Mouse (Mus musculus) forebrain, embryonic 16.5 days (tissue): ENCODE measurements around the gene Snrpd3. TPM values are rescaled to one million over a fixed set of nuclear protein-coding genes. Genes with fewer than 3 reads are reported as not detected.
A peak's percentile ranks its signal among the peaks of the same experiment; 100 is the strongest.

Source experiments
- ATAC-seq: fragments of 200-750 bp; cut with Nextera tagmentation; 2 replicates; pipeline ENCODE4 v1.8.0; 2017; ENCODE audit warnings: mild to moderate bottlenecking, moderate library complexity
- H3K27ac ChIP-seq: fragments of 300-500 bp; sonication (generic); 2 replicates; pipeline ENCODE4 v1.5.1; 2014; ENCODE audit warnings: low read length, control low read depth
- H3K27me3 ChIP-seq: fragments of 300-500 bp; sonication (generic); replicated peaks from 2 replicates; pipeline ENCODE4 v1.6.1; 2014; ENCODE audit warnings: low read length; ENCODE audit not compliant: control insufficient read depth, insufficient read depth
- H3K36me3 ChIP-seq: fragments of 300-500 bp; sonication (generic); 2 replicates; pipeline ENCODE4 v1.6.1; 2014; ENCODE audit not compliant: control insufficient read depth, insufficient read depth
- H3K4me1 ChIP-seq: fragments of 300-500 bp; sonication (generic); replicated peaks from 2 replicates; pipeline ENCODE4 v1.6.1; 2014; ENCODE audit warnings: low read length; ENCODE audit not compliant: control insufficient read depth, insufficient read depth
- H3K4me2 ChIP-seq: fragments of 300-500 bp; sonication (generic); 2 replicates; pipeline ENCODE4 v1.6.1; 2014; ENCODE audit warnings: mild to moderate bottlenecking, low read length, control low read depth
- H3K4me3 ChIP-seq: fragments of 300-500 bp; sonication (generic); replicated peaks from 2 replicates; pipeline ENCODE4 v1.5.1; 2014; ENCODE audit warnings: mild to moderate bottlenecking, low read length, control low read depth
- H3K9ac ChIP-seq: fragments of 300-500 bp; sonication (generic); replicated peaks from 2 replicates; pipeline ENCODE4 v1.6.1; 2014; ENCODE audit warnings: low read depth, low read length, control low read depth
- H3K9me3 ChIP-seq: fragments of 300-500 bp; sonication (generic); 2 replicates; pipeline ENCODE4 v1.6.1; 2016; ENCODE audit warnings: low read length; ENCODE audit not compliant: control insufficient read depth
- WGBS: fragments of 180-500 bp; shearing (Covaris S2); extraction: QIAGEN DNeasy Blood & Tissue Kit; methylation state at CpG from one replicate; pipeline ENCODE4 v1.1.7; 2014; 5-methylcytosine and 5-hydroxymethylcytosine counted together
- polyA plus RNA-seq: library from polyadenylated mRNA; unstranded; fragments of >200 nt; fragmentation: Nextera tagmentation; extraction: Ambion mirVana; gene quantifications from 2 replicates; pipeline ENCODE4 v1.2.1, GENCODE M21; 2015

Snrpd3 gene
- polyA plus RNA-seq, 1 experiment from 2014 or later: 147 TPM

- H3K27me3 ChIP-seq: no peaks in the 10 kb centered on the region
- no peak overlapping the region for H3K27ac ChIP-seq
- no peak overlapping the region for H3K4me2 ChIP-seq
- no peak for ATAC-seq
- no peak overlapping the region for H3K4me3 ChIP-seq
- WGBS: 93% methylated on average over 9 of the region's 9 CpGs
- H3K36me3 ChIP-seq: peaks cover 28% of the 10 kb centered on the region
- H3K4me1 ChIP-seq: peaks cover 8% of the 10 kb centered on the region
- no peaks in the 10 kb centered on the region for H3K9me3 ChIP-seq
- no peak overlapping the region for H3K9ac ChIP-seq
Observed at GRCm38 (mm10) chr10:75511060-75511459, 6.3 kb upstream of the Snrpd3 start.

GRCm38 (mm10) chr10:75511897-75512296 is 5.5 kb upstream of the Snrpd3 start:
- Histone ChIP-seq H3K27me3 (no peaks in the 10 kb centered on the region), H3K27ac (no peak overlapping the region), H3K4me2 (no peak overlapping the region), H3K4me1 (peaks cover 15% of the 10 kb centered on the region), H3K36me3 (peaks cover 28% of the 10 kb centered on the region), H3K9me3 (no peaks in the 10 kb centered on the region), H3K9ac (no peak overlapping the region), H3K4me3 (no peak overlapping the region)
- 98% methylated on average over 7 of the region's 7 CpGs for WGBS
- no peak for ATAC-seq

GRCm38 (mm10) chr10:75512796-75513195 is 4.6 kb upstream of the Snrpd3 start:
- Histone ChIP-seq H3K9ac (no peak overlapping the region), H3K9me3 (no peaks in the 10 kb centered on the region), H3K27ac (no peak overlapping the region), H3K36me3 (peaks cover 25% of the 10 kb centered on the region), H3K4me3 (no peak overlapping the region), H3K27me3 (no peaks in the 10 kb centered on the region), H3K4me2 (no peak overlapping the region), H3K4me1 (peaks cover 15% of the 10 kb centered on the region)
- no peak for ATAC-seq
- 84% methylated on average over 7 of the region's 7 CpGs for WGBS

- Histone ChIP-seq H3K9me3 (no peaks in the 10 kb centered on the region), H3K4me3 (no peak overlapping the region), H3K4me2 (no peak overlapping the region), H3K9ac (no peak overlapping the region), H3K4me1 (peaks cover 17% of the 10 kb centered on the region), H3K27me3 (no peaks in the 10 kb centered on the region), H3K36me3 (peaks cover 18% of the 10 kb centered on the region), H3K27ac (no peak overlapping the region)
- no peak for ATAC-seq
- WGBS: 94% methylated on average over 8 of the region's 8 CpGs
Observed at GRCm38 (mm10) chr10:75513306-75514067, 3.9 kb upstream of the Snrpd3 start.

GRCm38 (mm10) chr10:75514361-75514760 is 3.0 kb upstream of the Snrpd3 start:
- 84% methylated on average over 7 of the region's 7 CpGs for WGBS
- Histone ChIP-seq H3K4me3 (no peak overlapping the region), H3K36me3 (peaks cover 11% of the 10 kb centered on the region), H3K27me3 (no peaks in the 10 kb centered on the region), H3K4me2 (no peak overlapping the region), H3K9me3 (no peaks in the 10 kb centered on the region), H3K27ac (no peak overlapping the region), H3K9ac (no peak overlapping the region), H3K4me1 (peaks cover 26% of the 10 kb centered on the region)
- ATAC-seq: no peak

GRCm38 (mm10) chr10:75515216-75516037 is 1.9 kb upstream of the Snrpd3 start:
- Histone ChIP-seq H3K4me3 (no peak overlapping the region), H3K27me3 (no peaks in the 10 kb centered on the region), H3K9me3 (no peaks in the 10 kb centered on the region), H3K4me2 (no peak overlapping the region), H3K36me3 (peaks cover 3% of the 10 kb centered on the region), H3K9ac (no peak overlapping the region), H3K27ac (no peak overlapping the region), H3K4me1 (peaks cover 29% of the 10 kb centered on the region)
- WGBS: 88% methylated on average over 4 of the region's 4 CpGs
- no peak for ATAC-seq

GRCm38 (mm10) chr10:75516038-75516723 is 1.2 kb upstream of the Snrpd3 start:
- H3K9ac ChIP-seq: peak overlapping the region; percentile 77
- peak overlapping the region; percentile 58 for H3K4me3 ChIP-seq
- peak overlapping the region; percentile 98; the same call in 1 of the 2 replicates for H3K27ac ChIP-seq
- H3K9me3 ChIP-seq: no peaks in the 10 kb centered on the region
- 24% methylated on average over 8 of the region's 8 CpGs for WGBS
- peak overlapping the region; percentile 81 for H3K4me2 ChIP-seq
- ATAC-seq: no peak
- H3K4me1 ChIP-seq: peaks cover 36% of the 10 kb centered on the region
- H3K36me3 ChIP-seq: peaks cover 8% of the 10 kb centered on the region
- no peaks in the 10 kb centered on the region for H3K27me3 ChIP-seq

- Histone ChIP-seq H3K4me2 (peak overlapping the region; percentile 81), H3K9ac (peak overlapping the region; percentile 77), H3K36me3 (peaks cover 6% of the 10 kb centered on the region), H3K27me3 (no peaks in the 10 kb centered on the region), H3K4me1 (peaks cover 36% of the 10 kb centered on the region), H3K27ac (peak overlapping the region; percentile 98), H3K4me3 (peak overlapping the region; percentile 58), H3K9me3 (no peaks in the 10 kb centered on the region)
- no peak for ATAC-seq
- under 1% methylated on average over 12 of the region's 12 CpGs for WGBS
Observed at GRCm38 (mm10) chr10:75516724-75517072, 653 bp upstream of the Snrpd3 start.

- Histone ChIP-seq H3K27ac (peak within 1 kb of the TSS; percentile 98), H3K36me3 (peaks cover 5% of the 10 kb centered on the region), H3K4me3 (peak within 1 kb of the TSS; percentile 58), H3K9ac (peak within 1 kb of the TSS; percentile 77), H3K4me1 (peaks cover 36% of the 10 kb centered on the region), H3K4me2 (peak within 1 kb of the TSS; percentile 81), H3K27me3 (no peaks in the 10 kb centered on the region), H3K9me3 (no peaks in the 10 kb centered on the region)
- WGBS: 0% methylated on average over 20 of the region's 20 CpGs
- peak; percentile 94 for ATAC-seq
Observed at GRCm38 (mm10) chr10:75517758-75518143, 400 bp downstream of the Snrpd3 start, which contains the start of gene Gucd1. Gene Gucd1, minus strand, starts transcription at chr10:75517972.
